Mouse (Mus musculus) heart, adult 11 months (tissue): ENCODE results near the gene Mcub.

Experiments
- DNase-seq: peaks from one replicate; pipeline ENCODE4 v3.0.0; 2022

The Mcub gene

GRCm38 (mm10) chr3:129948359-129948758, 21.6 kb downstream of the Mcub start:
- DNase-seq: peak; percentile 97

- DNase-seq: peak; percentile 74
Observed at GRCm38 (mm10) chr3:129946217-129946914, 23.6 kb downstream of the Mcub start.

- DNase-seq: peak; percentile 81
Observed at GRCm38 (mm10) chr3:129943813-129944212, 26.2 kb downstream of the Mcub start.

- peak; percentile 6 for DNase-seq
Observed at GRCm38 (mm10) chr3:129941291-129941690, 28.7 kb downstream of the Mcub start.

- no peak for DNase-seq
Observed at GRCm38 (mm10) chr3:129940780-129941179, 29.2 kb downstream of the Mcub start.

- peak; percentile 82 for DNase-seq
Observed at GRCm38 (mm10) chr3:129939058-129939457, 30.9 kb downstream of the Mcub start.

- DNase-seq: peak; percentile 84
Observed at GRCm38 (mm10) chr3:129937848-129938247, 32.2 kb downstream of the Mcub start.

GRCm38 (mm10) chr3:129936561-129936960, 33.4 kb downstream of the Mcub start:
- DNase-seq: peak; percentile 76

GRCm38 (mm10) chr3:129932443-129932842, 37.6 kb downstream of the Mcub start:
- peak; percentile 30 for DNase-seq

- DNase-seq: peak; percentile 95
Observed at GRCm38 (mm10) chr3:129930213-129930778, 39.7 kb downstream of the Mcub start.

GRCm38 (mm10) chr3:129925861-129926260, 44.1 kb downstream of the Mcub start:
- peak; percentile 51 for DNase-seq

- peak; percentile 22 for DNase-seq
Observed at GRCm38 (mm10) chr3:129923581-129923980, 46.4 kb downstream of the Mcub start.

- peak; percentile 89 for DNase-seq
Observed at GRCm38 (mm10) chr3:129918434-129918833, 51.6 kb downstream of the Mcub start.

- DNase-seq: peak; percentile 28
Observed at GRCm38 (mm10) chr3:129917424-129917823, 52.6 kb downstream of the Mcub start.

- peak; percentile 82 for DNase-seq
Observed at GRCm38 (mm10) chr3:129913241-129913640, 56.8 kb downstream of the Mcub start.

- DNase-seq: peak; percentile 87
Observed at GRCm38 (mm10) chr3:129912025-129912424, 58.0 kb downstream of the Mcub start.

GRCm38 (mm10) chr3:129904381-129905132, 65.4 kb downstream of the Mcub start:
- DNase-seq: peak; percentile 79

GRCm38 (mm10) chr3:129903866-129904265, 66.1 kb downstream of the Mcub start:
- peak; percentile 60 for DNase-seq

- peak; percentile 70 for DNase-seq
Observed at GRCm38 (mm10) chr3:129903369-129903768, 66.6 kb downstream of the Mcub start.

- DNase-seq: peak; percentile 99
Observed at GRCm38 (mm10) chr3:129901271-129901809, 68.7 kb downstream of the Mcub start, which contains the start of gene Casp6. Casp6 (plus strand) TSS chr3:129901425.

GRCm38 (mm10) chr3:129898886-129899285, 71.1 kb downstream of the Mcub start:
- DNase-seq: peak; percentile 64

GRCm38 (mm10) chr3:129896591-129896990, 73.4 kb downstream of the Mcub start:
- peak; percentile 79 for DNase-seq

GRCm38 (mm10) chr3:129893143-129893542, 76.9 kb downstream of the Mcub start:
- DNase-seq: no peak
